Mouse (Mus musculus) adrenal gland, postnatal 36 days (tissue): ENCODE results near the gene Kcnj13. TPM values are rescaled to one million over a fixed set of nuclear protein-coding genes. Genes with fewer than 3 reads are reported as not detected.

Source experiments
- DNase-seq, 2 experiments: peaks; one replicate each; pipeline ENCODE4 v3.0.0; 2021; ENCODE audit warnings: mixed read lengths in 1 of 2
- long read RNA-seq, 2 experiments: library from polyadenylated mRNA; stranded (forward); transcript quantifications; one replicate each; pipeline ENCODE4 v2.0.0; 2021; ENCODE audit warnings: borderline sequencing depth in 2 of 2
- total RNA-seq, 2 experiments: library from RNA; stranded (reverse); gene quantifications; 2 replicates each; pipeline ENCODE4 v1.2.3; 2021

Kcnj13 gene
- total RNA-seq, result not detected
- long read RNA-seq, experiment 1, result 0 reads
- long read RNA-seq, experiment 2, result 0 reads

GRCm38 (mm10) chr1:87394594-87394993, at the start of gene Kcnj13:
TSS of gene Kcnj13 (minus strand) at chr1:87394729.
- DNase-seq, result no peak

DNA sequence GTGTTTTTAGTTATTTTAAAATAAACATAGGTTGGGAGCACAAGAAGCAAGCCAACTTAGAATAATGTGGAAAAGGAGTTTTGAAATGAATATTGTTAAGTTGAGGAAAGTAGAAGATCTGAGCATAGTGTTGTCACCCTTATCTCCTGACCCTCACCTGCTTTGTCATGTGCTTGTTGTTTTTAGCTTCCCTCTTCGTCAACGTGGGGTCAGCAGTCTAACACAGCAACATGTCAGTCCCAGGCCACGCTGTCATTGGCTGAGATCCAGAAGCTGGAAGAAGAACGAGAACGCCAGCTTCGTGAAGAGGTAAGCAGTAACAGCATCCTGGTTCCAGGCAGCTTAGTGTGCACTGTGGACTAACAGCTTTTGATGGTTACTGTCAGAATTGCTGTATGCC, 42.1 kb upstream of the Kcnj13 start:
- no peak for DNase-seq

- no peak for DNase-seq
Observed at GRCm38 (mm10) chr1:87435125-87435524, 40.6 kb upstream of the Kcnj13 start.

GRCm38 (mm10) chr1:87418733-87419132, 24.2 kb upstream of the Kcnj13 start:
- DNase-seq, result no peak

- DNase-seq, result no peak
Observed at GRCm38 (mm10) chr1:87409380-87409779, 14.9 kb upstream of the Kcnj13 start.

GRCm38 (mm10) chr1:87406012-87406411, 11.5 kb upstream of the Kcnj13 start:
- DNase-seq, result no peak

GRCm38 (mm10) chr1:87404710-87405109, 10.2 kb upstream of the Kcnj13 start:
- no peak for DNase-seq

DNA sequence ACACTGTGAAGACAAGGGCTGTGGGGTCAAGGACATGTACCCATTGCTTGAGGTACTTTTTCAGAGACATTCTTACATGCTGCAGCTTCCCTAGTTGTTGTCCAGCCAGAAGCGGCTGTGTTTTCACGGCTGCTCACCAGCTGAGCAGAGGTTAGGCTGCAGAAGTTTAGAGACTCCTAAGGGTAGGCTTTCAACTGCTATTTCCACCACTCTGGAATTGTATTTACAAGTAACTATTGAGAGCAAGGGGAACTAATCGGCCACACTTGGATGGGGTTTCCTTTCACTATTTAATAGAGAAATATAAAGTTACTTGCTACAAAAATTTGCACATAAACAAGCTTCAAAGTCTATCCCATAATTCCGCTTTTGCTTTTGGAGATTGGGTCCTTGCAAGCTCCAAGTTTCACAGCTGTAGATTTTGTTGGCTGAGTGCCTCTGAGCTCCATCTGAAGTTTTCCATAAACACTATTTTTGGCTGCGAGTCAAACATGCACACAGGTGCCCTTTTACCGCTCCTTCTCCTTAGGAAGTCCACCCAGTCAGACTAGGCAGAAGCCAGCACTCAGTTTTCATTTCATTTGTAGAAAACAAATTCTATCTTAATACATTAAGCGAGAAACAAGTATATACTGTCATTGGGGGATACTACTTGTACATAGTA, 2.5 kb upstream of the Kcnj13 start:
- DNase-seq, result no peak

DNA sequence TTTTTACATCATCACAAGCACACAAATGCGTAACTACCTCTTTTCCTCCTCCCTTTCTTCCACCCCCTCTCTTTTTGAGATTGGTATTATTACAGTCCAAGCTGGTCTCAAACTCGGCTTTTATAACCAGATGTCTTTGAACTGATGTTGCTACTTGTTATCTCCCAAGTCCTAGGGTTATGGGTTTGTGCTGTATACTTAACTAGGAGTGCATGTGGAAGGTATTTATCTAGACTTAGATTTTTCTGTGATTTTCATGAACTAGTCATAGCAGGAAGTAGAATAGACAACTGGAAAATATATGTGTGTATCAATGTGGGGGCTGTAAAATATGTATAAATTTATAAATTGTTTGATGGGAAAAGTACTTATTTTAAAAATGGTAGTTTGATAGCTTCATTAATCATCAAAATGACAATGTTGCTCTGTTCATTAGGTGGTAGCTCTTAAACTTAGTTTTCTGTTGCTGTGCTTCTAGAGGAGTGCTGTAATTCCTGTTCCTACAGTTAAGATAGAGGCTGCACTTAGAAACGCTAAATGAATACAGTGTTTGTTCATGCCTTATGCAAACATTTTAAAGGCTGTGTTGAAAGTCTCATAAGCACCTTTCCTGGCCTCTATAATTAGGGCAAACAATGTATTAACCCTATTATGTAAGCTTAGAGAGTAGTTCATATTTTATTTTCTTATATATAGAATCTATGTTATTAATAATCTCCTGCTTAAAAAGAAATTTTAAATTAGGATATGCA, 909 bp downstream of the Kcnj13 start:
- DNase-seq, result no peak

DNA sequence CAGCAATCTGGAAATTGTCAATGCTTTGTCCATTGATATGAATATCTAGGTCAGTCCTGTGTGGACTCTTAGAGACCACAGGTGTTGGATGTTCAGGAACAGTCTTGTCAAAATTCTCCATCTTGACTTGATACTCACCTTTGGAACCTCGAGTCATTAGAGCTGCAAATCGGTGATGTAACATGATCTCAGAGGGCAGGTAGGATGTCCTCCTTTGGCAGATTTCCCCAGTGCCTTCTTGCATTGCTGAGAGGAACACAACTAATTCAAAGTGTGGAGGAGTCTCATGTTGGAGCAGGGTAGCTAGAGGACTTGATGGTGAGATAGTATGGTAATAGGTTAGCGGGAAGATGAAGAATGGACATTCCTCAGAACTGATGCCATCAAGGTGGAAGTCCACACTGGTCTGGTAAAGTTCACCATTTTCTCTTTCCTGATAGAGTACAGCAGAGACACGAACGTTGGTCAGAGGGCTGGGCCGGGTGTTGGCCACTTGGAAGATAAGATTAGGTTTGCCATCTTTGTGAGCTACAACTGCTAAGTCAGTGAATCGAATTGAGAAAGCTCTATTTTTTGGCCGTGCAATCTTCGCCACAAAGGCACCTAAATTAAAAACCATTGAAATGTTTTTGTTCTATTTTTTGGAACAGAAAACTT, 8.0 kb downstream of the Kcnj13 start:
- no peak for DNase-seq

DNA sequence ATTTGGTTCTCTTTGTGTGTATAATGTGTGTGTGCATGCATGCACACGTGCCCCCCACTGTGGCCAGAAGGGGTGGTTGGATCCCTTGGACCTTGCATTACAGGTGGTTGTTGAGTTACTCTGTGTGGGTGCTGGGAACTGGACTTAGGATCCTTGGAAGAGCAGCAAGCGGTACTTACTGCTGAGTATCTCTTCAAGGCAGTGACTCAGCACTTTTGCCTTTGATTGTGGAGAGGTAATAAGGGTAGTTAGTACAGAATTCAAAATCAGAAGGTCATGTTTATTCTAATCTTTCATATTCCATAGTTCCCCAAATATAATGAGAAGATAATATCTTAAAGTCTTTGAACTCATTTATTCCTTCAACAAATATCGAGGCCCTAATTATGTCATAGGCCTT, 13.4 kb downstream of the Kcnj13 start:
- no peak for DNase-seq

GRCm38 (mm10) chr1:87379919-87380318, 14.6 kb downstream of the Kcnj13 start:
- DNase-seq, result no peak

DNA sequence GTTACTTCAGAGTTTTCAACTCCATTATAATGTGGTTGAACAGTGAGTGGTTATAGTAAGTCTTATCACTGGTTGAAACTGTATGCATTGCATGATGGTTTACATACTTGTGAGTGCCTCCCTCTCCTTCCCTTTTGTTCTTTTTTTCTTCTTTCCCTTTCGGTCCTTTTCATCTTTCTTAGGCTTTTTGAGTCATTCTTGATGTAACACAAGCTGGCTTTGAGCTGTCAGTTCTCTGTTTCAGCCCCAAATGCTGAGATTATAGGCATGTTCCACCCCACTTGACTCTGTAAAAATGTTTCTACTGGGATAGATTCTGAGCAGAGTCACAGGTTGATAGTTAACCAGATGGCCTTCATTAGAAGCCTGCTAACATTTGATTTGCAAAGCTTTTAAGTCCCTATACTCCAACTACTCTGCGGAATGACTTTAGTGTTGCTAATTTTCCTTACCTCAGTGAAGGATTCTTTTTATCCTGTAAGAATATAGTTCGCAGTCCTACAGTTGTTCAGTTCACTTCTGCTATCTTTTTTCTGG, 16.4 kb downstream of the Kcnj13 start:
- DNase-seq, result no peak

DNA sequence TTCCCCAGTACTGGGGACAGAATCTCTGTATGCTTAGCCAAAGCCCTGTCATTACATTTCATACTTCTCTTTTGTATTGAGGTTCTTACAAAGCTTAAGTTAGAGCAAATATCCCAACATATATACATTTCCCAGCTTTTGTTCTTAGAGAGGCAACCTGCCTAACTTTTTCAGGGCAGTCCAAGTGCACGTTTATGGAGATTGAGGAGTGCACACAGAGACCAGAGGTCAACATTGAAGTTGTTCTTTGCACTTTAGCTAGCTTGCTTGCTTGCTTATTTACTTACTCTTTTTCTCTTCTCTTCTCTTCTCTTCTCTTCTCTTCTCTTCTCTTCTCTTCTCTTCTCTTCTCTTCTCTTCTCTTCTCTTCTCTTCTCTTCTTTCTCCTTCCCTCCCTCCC, 34.3 kb downstream of the Kcnj13 start:
- no peak for DNase-seq

- peak; percentile 29 to 32 for DNase-seq
Observed at GRCm38 (mm10) chr1:87350576-87350975, 44.0 kb downstream of the Kcnj13 start.

Other genes with a start within 250 kb of the Kcnj13 start
- 1 to 10 TPM in 1 of 2 experiments, under 1 TPM in 1; 0.30 to 1.2 TPM for gene Ecel1, start 238.2 kb downstream of the Kcnj13 start, total RNA-seq
- gene Prss56, start 211.4 kb downstream of the Kcnj13 start, total RNA-seq, result not detected
- not detected for gene Chrnd, start 204.1 kb downstream of the Kcnj13 start, total RNA-seq
- not detected for gene Chrng, start 190.1 kb downstream of the Kcnj13 start, total RNA-seq
- gene Eif4e2, start 180.8 kb downstream of the Kcnj13 start, total RNA-seq, result 10 to 100 TPM; 86.8 to 90.0 TPM
- gene Efhd1, start 130.4 kb downstream of the Kcnj13 start, total RNA-seq, result 100 to 1,000 TPM; 317 to 479 TPM
- gene Gigyf2, start 67.7 kb downstream of the Kcnj13 start, total RNA-seq, result 10 to 100 TPM; 88.7 to 92.7 TPM
- not detected for gene Snorc, start 75.5 kb upstream of the Kcnj13 start, total RNA-seq
- not detected for gene Neu2, start 115.2 kb upstream of the Kcnj13 start, total RNA-seq
- gene Ngef, start 179.1 kb upstream of the Kcnj13 start, total RNA-seq, result 1 to 10 TPM in 1 of 2 experiments, under 1 TPM in 1; 0.23 to 1.1 TPM
- 10 to 100 TPM; 16.9 to 22.2 TPM for gene Inpp5d, start 225.6 kb upstream of the Kcnj13 start, total RNA-seq